Comparison of ENCODE assay signal across 10 mouse cellular contexts in the genomic region with DNA sequence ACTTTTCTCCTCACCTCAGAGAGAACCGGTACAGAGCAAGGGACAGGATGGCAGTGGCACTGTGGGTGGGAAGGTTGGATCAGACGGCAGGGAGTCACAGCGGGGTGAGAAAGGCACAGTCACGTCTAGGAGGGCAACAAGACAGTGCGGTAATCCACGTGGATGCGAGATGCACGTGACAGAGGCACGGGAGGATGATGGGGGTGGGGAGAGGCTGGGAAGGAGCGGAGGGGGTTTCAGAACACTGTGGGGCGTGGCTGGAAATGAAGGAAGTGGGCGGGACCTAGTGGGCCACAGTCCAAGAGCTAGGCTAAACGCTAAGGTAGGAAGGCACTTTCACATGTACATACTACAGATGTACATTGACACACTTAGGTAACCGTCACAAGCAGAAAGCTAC. TPM values are rescaled to one million over a fixed set of nuclear protein-coding genes. Genes with fewer than 3 reads are reported as not detected.
DNase-seq lines count a peak whose midpoint lies in the region; TF ChIP-seq lines count a peak whose summit lies in the region.
"Had no signal": no experiment of that assay in that cellular context is flagged by ENCODE, and none has a peak within 500 bp of the region (broad histone marks: within the 10 kb centered on the region; RNA-seq: fewer than 3 reads in every experiment).

No protein-coding gene starts in this region.

- WGBS in cerebellum, adult 2 months = 42% methylated on average over 14 of the region's 14 CpGs

- intact Hi-C loops in heart, postnatal 10 days (cut with DNase I) = no loop called here

- no peak overlapping the region for H3K27ac ChIP-seq in cerebellum, adult 2 months (ENCODE audit: insufficient read depth, low read length)
- H3K27ac ChIP-seq: limb, embryonic 12.5 days had no signal

- H3K4me3 ChIP-seq in cerebellum, adult 2 months (replicated peaks; ENCODE audit: insufficient read depth, low read depth, low read length) = no peak overlapping the region
- H3K4me3 ChIP-seq: limb, embryonic 12.5 days had no signal

- no peaks in the 10 kb centered on the region for H3K27me3 ChIP-seq in cerebellum, adult 2 months (ENCODE audit: control insufficient read depth, insufficient read depth, low read length)
- H3K27me3 ChIP-seq: limb, embryonic 12.5 days had no signal

- TF ChIP-seq CTCF in cerebellum, adult 2 months (IDR thresholded peaks at IDR 0.05; ENCODE audit: borderline replicate concordance, insufficient read depth, low read depth, low read length) = no peak

- TF ChIP-seq POLR2A in cerebellum, adult 2 months (IDR thresholded peaks at IDR 0.05; ENCODE audit: borderline replicate concordance, insufficient read depth, low read length) = no peak

- no peaks in the 10 kb centered on the region for H3K4me1 ChIP-seq in cerebellum, adult 2 months (ENCODE audit: control insufficient read depth, insufficient read depth, low read length)

- peak; percentile 12 for DNase-seq in adrenal gland, postnatal 10 days
- DNase-seq in adrenal gland, adult 8-10 months = no peak
- DNase-seq in A20 (ENCODE audit: low read depth, low spot score) = peak; percentile 71
- peak; percentile 24 to 39 for DNase-seq in heart, postnatal 10 days
- peak; percentile 35 for DNase-seq in lung, postnatal 14 days
- no peak for DNase-seq in cerebellum, adult 2 months
- no peak for DNase-seq in retina, embryonic 14.5 days (ENCODE audit: low spot score)
- no peak for DNase-seq in cerebellum, adult 11 months
- DNase-seq: cerebellum, adult 18-20 months had no signal

RNA-seq across cellular contexts. Expression of gene BC048403, which starts 41.4 kb away (rescaled TPM):
- total RNA-seq in adrenal gland, postnatal 10 days (2021) = 1 to 10 TPM; 7.0 to 7.6 TPM
- total RNA-seq in adrenal gland, adult 8-10 months (2022) = 10 to 100 TPM in 2 of 4 experiments, 1 to 10 TPM in 2; 7.3 to 13.3 (median 10.3) TPM
- total RNA-seq in heart, postnatal 10 days (2021) = 1 to 10 TPM; 2.5 to 2.7 TPM
- polyA plus RNA-seq in cerebellum, adult 2 months (2012; rRNA removed) = 6.6 TPM in 2 replicates

Comparison
In these comparisons a context has a peak if more than half of its experiments do, and no peak if none do; other contexts are left out.
1. DNase-seq: peak in adrenal gland, postnatal 10 days (single experiment), A20 (single experiment), heart, postnatal 10 days (2 of 2) and lung, postnatal 14 days (single experiment); none in adrenal gland, adult 8-10 months (single experiment), cerebellum, adult 2 months (0 of 2), retina, embryonic 14.5 days (single experiment) and cerebellum, adult 11 months (single experiment).